Mouse (Mus musculus) liver, embryonic 12.5 days (tissue): ENCODE data around the gene Stim1. TPM values are rescaled to one million over a fixed set of nuclear protein-coding genes. Genes with fewer than 3 reads are reported as not detected.

Source experiments
- ATAC-seq: fragments of 200-750 bp; cut with Nextera tagmentation; 2 replicates; pipeline ENCODE4 v1.8.0; 2017; ENCODE audit warnings: moderate number of reproducible peaks, mild to moderate bottlenecking, moderate library complexity
- H3K27ac ChIP-seq: fragments of 300-500 bp; sonication (generic); 2 replicates; pipeline ENCODE4 v1.5.1; 2016; ENCODE audit warnings: mild to moderate bottlenecking
- H3K27me3 ChIP-seq: fragments of 300-500 bp; sonication (generic); replicated peaks from 2 replicates; pipeline ENCODE4 v1.6.1; 2016; ENCODE audit warnings: mild to moderate bottlenecking, moderate library complexity
- H3K36me3 ChIP-seq: fragments of 300-500 bp; sonication (generic); 2 replicates; pipeline ENCODE4 v1.6.1; 2016; ENCODE audit warnings: mild to moderate bottlenecking, moderate library complexity
- H3K4me1 ChIP-seq: fragments of 300-500 bp; sonication (generic); 2 replicates; pipeline ENCODE4 v1.6.1; 2016
- H3K4me2 ChIP-seq: fragments of 300-500 bp; sonication (generic); 2 replicates; pipeline ENCODE4 v1.6.1; 2016; ENCODE audit warnings: mild to moderate bottlenecking, moderate library complexity
- H3K4me3 ChIP-seq: fragments of 300-500 bp; sonication (generic); 2 replicates; pipeline ENCODE4 v1.5.1; 2016; ENCODE audit warnings: mild to moderate bottlenecking, moderate library complexity
- H3K9ac ChIP-seq: fragments of 300-500 bp; sonication (generic); 2 replicates; pipeline ENCODE4 v1.6.1; 2016; ENCODE audit warnings: mild to moderate bottlenecking, moderate library complexity
- H3K9me3 ChIP-seq: fragments of 300-500 bp; sonication (generic); replicated peaks from 2 replicates; pipeline ENCODE4 v1.6.1; 2016; ENCODE audit warnings: mild to moderate bottlenecking, moderate library complexity
- WGBS: fragments of 180-500 bp; shearing (Covaris S2); methylation state at CpG from one replicate; pipeline ENCODE4 v1.1.7; 2016; ENCODE audit not compliant: insufficient replicate concordance; 5-methylcytosine and 5-hydroxymethylcytosine counted together
- polyA plus RNA-seq: library from polyadenylated mRNA; unstranded; fragments of >200 nt; fragmentation: Nextera tagmentation; extraction: Ambion mirVana; gene quantifications from 2 replicates; pipeline ENCODE4 v1.2.1, GENCODE M21; 2016

Stim1 gene
- polyA plus RNA-seq, 1 experiment from 2014 or later: 19.5 TPM

DNA sequence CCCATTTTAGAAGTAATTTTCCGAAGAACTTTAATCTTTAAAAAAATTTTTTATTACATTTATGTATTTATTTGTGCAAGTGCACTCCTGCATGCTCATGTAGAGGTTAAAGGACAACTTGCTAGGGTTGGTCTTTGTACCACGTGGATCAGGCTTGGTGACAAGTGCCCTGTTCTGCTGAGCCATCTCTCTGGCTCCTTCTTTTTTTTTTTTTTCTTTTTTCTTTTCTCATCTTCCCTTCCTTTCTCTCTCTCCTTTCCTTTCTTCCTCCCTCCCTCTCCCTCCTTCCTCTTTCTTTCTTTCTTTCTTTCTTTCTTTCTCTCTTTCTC is 45.9 kb downstream of the Stim1 start:
- no peak for ATAC-seq
- H3K4me3 ChIP-seq: no peak overlapping the region
- peaks cover 43% of the 10 kb centered on the region for H3K4me1 ChIP-seq
- H3K9me3 ChIP-seq: no peaks in the 10 kb centered on the region
- no peak overlapping the region for H3K4me2 ChIP-seq
- no peaks in the 10 kb centered on the region for H3K27me3 ChIP-seq
- H3K9ac ChIP-seq: no peak overlapping the region
- 32% methylated on average over 2 of the region's 2 CpGs for WGBS
- no peaks in the 10 kb centered on the region for H3K36me3 ChIP-seq
- no peak overlapping the region for H3K27ac ChIP-seq

DNA sequence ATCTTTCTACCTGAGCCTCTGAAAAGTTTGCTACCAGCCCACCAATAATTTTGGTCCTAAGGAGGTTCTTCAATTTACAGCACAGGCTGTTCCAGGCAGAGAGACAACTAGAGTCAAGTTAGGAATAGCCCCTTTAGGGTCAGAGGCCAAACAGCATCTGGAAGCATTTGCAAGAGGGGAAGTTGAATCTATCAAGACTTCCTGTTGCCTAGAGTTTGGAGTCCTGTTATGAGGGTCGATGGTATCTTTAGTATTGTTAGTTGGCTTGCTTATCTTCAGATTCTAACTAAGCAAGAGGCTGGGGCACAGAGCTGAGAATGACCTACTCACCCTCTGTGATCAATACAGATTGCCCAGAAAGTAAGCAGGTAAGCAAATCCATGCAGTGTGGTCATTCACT is 46.5 kb downstream of the Stim1 start:
- ATAC-seq: no peak
- Histone ChIP-seq H3K9ac (no peak overlapping the region), H3K4me2 (no peak overlapping the region), H3K36me3 (no peaks in the 10 kb centered on the region), H3K27me3 (no peaks in the 10 kb centered on the region), H3K27ac (no peak overlapping the region), H3K4me3 (no peak overlapping the region), H3K9me3 (no peaks in the 10 kb centered on the region), H3K4me1 (peaks cover 43% of the 10 kb centered on the region)
- WGBS: 10% methylated on average over 1 of the region's 1 CpGs

DNA sequence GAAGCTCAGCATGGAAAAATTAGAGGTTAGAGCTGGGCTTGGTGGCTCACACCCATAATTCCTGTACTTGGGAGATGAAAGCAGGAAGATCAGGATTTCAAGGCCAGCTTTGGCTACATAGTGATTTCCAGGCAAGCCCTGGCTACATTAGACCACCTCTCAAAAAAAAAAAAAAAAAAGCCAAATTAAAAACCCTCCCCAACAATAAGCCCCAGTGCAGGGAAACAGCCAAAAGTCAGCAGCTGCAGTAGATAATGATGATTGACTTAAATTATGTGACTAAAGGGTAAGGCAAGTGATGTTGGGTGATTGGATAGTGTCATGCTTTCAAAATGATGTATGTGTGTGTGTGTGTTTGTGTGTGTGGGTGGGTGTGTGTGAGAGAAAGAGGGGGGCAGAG is 47.3 kb downstream of the Stim1 start:
- Histone ChIP-seq H3K4me2 (peak overlapping the region; percentile 52), H3K4me1 (peaks cover 43% of the 10 kb centered on the region), H3K4me3 (no peak overlapping the region), H3K9ac (no peak overlapping the region), H3K27me3 (no peaks in the 10 kb centered on the region), H3K9me3 (no peaks in the 10 kb centered on the region), H3K27ac (peak overlapping the region; percentile 63), H3K36me3 (no peaks in the 10 kb centered on the region)
- no peak for ATAC-seq

DNA sequence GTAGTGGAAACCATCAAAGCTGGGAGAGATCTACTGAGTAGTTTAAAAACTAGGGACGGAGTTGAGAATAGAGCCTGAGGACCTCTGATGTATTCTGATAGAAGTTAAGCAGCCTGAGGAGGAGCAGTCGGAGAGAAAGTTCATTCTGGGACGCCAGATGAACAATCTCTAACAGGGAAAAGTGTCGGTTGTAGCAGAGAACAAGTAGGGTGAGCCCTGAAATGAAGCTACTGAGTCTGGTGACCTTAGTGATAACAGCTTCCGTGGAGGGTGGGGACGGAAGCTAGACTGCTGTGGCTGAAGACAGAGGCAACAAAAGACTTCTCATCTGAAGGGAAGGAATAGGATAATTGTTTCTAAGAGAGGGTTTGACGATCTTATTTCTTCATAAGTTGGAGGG is 47.8 kb downstream of the Stim1 start:
- ATAC-seq: peak; percentile 82
- Histone ChIP-seq H3K9me3 (no peaks in the 10 kb centered on the region), H3K9ac (no peak overlapping the region), H3K36me3 (no peaks in the 10 kb centered on the region), H3K27ac (peak overlapping the region; percentile 63), H3K27me3 (no peaks in the 10 kb centered on the region), H3K4me3 (no peak overlapping the region), H3K4me1 (peaks cover 43% of the 10 kb centered on the region), H3K4me2 (peak overlapping the region; percentile 52)
- 15% methylated on average over 7 of the region's 7 CpGs for WGBS

DNA sequence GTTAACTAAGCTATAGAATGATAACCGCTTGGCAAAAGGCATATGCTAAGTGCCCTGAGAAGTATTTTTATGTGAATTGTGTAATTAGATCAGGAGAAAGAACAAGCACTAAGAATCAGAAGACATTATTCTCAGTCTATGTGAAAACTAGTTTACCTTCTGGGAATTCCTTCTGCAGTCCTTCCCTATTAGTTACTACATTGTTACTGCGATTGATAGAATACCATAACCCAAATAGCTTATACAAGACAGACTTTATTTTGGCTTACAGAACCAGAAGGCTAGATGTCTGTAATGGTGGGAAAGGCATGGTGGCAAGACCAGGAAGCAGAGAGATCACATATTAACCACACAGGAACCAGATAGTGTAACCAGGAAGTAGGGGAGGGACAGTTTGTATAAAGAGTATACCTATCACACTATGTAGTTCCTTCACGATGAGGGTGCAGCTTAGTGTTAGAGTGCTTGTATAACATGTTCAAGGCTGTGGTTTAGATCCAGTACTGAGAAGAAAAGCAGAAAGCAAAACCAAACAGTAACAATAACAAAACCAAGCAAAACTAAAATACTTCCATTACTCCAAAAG is 50.1 kb downstream of the Stim1 start:
- Histone ChIP-seq H3K36me3 (no peaks in the 10 kb centered on the region), H3K4me1 (peaks cover 34% of the 10 kb centered on the region), H3K4me2 (no peak overlapping the region), H3K4me3 (no peak overlapping the region), H3K9me3 (no peaks in the 10 kb centered on the region), H3K27ac (no peak overlapping the region), H3K9ac (no peak overlapping the region), H3K27me3 (no peaks in the 10 kb centered on the region)
- ATAC-seq: no peak
- WGBS: 63% methylated on average over 3 of the region's 3 CpGs

DNA sequence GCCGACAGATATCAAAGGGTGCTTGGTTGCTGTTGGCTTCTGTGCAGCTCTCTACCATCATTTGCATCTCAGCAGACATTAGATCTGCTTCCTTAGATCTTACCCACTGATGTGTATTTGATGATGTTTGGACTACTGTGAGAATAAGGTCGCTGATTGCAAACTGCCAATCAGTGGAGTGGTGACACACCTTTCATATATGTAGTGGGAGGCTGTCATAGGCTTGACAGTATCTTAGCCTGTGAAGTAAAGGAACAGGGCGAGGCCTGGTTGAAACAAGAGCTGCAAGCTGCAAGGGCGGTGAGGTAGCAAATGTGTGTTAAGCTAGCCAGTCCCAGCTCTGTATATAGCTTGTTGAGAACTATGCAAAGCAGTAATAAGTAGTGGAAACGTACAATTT is 54.5 kb downstream of the Stim1 start:
- no peak overlapping the region for H3K27ac ChIP-seq
- no peak overlapping the region for H3K4me3 ChIP-seq
- H3K9ac ChIP-seq: no peak overlapping the region
- no peaks in the 10 kb centered on the region for H3K9me3 ChIP-seq
- no peaks in the 10 kb centered on the region for H3K27me3 ChIP-seq
- no peaks in the 10 kb centered on the region for H3K36me3 ChIP-seq
- peaks cover under 1% of the 10 kb centered on the region; the same call in 1 of the 2 replicates for H3K4me1 ChIP-seq
- no peak overlapping the region for H3K4me2 ChIP-seq
- 72% methylated on average over 5 of the region's 5 CpGs for WGBS
- ATAC-seq: no peak

DNA sequence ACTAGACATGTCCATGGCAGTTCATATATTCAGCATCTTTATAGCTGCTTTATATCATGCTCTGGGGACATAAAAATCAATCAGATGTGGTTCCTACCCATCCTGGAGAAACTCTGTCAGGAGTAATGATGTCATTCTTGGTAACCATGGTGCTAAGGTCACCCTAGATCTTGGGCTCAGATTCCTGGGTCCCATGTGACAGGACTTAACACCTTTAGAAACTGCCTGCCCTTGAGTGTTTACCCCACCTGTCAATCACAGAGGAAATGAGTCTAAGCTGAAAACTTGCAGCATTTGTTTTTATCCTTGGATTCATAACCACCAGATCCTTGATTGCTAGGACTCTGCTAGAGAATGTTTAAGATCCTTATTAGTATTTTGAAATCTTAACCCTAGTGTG is 58.7 kb downstream of the Stim1 start:
- H3K4me2 ChIP-seq: no peak overlapping the region
- peaks cover 3% of the 10 kb centered on the region; the same call in 1 of the 2 replicates for H3K4me1 ChIP-seq
- H3K9me3 ChIP-seq: no peaks in the 10 kb centered on the region
- no peaks in the 10 kb centered on the region for H3K27me3 ChIP-seq
- no peak overlapping the region for H3K4me3 ChIP-seq
- no peak overlapping the region for H3K27ac ChIP-seq
- ATAC-seq: no peak
- H3K36me3 ChIP-seq: no peaks in the 10 kb centered on the region
- no peak overlapping the region for H3K9ac ChIP-seq

DNA sequence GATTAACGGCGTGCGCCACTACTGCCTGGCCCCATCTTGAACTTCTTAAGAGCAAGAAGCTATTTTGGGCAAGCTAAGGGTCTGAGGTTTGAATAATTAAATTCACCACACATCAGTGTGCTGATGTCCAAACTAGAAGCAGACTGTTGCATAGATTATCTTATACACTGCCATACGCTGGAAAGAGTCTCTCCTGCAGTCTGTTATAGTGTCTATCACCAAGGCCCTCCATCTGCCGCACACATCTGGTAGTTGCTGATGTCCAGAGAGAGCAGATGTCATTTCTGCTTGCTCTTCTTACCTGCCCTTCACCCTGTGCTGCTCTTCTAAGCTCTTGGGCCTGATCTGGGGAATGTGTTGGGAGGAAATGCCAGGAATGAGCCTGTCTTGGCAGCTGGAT is 62.7 kb downstream of the Stim1 start:
- WGBS: 74% methylated on average over 5 of the region's 5 CpGs
- ATAC-seq: peak; percentile 58
- no peak overlapping the region for H3K4me2 ChIP-seq
- H3K9ac ChIP-seq: no peak overlapping the region
- no peak overlapping the region for H3K27ac ChIP-seq
- H3K27me3 ChIP-seq: no peaks in the 10 kb centered on the region
- no peaks in the 10 kb centered on the region for H3K36me3 ChIP-seq
- peaks cover 12% of the 10 kb centered on the region for H3K4me1 ChIP-seq
- no peak overlapping the region for H3K4me3 ChIP-seq
- no peaks in the 10 kb centered on the region for H3K9me3 ChIP-seq

DNA sequence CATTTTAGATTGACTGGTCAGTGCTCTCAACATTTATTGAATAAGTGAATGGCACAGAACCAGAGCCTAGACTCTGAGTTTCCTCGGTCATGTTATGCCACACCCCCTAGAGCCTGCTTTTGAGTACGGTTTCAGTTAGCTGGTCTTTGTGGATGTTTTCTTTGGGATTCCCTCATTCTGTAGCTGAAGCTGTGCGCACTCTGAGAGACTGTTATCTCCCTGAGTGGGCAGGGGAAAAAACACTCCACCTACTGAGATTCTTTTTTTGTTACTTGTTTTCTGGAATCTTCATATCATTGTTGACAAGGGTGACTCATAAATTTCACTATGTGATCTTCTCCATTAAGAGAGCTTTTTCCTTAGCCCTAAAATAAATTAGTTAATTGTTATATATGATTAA is 63.9 kb downstream of the Stim1 start:
- Histone ChIP-seq H3K4me3 (no peak overlapping the region), H3K9ac (no peak overlapping the region), H3K36me3 (no peaks in the 10 kb centered on the region), H3K27ac (no peak overlapping the region), H3K9me3 (no peaks in the 10 kb centered on the region), H3K27me3 (no peaks in the 10 kb centered on the region), H3K4me2 (no peak overlapping the region), H3K4me1 (peaks cover 12% of the 10 kb centered on the region)
- no peak for ATAC-seq
- 60% methylated on average over 3 of the region's 3 CpGs for WGBS

DNA sequence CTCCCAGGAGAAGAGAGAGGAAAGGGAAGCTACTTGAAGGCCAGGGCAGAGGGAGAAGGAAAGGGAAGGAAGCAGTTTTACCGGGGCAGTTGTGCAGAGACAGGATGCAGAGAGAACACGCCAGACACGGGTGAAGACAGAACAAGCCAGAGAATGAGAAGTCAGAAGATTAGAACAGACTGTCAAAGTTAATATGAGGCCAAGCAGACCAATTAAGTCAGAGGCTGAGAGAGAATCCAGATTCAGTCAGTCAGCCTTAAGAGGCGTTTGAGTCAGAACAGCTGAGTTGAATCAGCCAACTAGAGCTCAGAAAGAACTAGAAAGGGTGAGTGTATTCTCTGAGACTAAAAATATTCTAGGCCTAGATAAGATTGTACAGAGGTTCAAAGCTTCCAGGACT is 66.1 kb downstream of the Stim1 start:
- no peak for ATAC-seq
- 24% methylated on average over 4 of the region's 4 CpGs for WGBS
- Histone ChIP-seq H3K27ac (peak overlapping the region; percentile 1; the same call in 1 of the 2 replicates), H3K4me3 (no peak overlapping the region), H3K9ac (no peak overlapping the region), H3K4me2 (no peak overlapping the region), H3K27me3 (no peaks in the 10 kb centered on the region), H3K9me3 (no peaks in the 10 kb centered on the region), H3K36me3 (no peaks in the 10 kb centered on the region), H3K4me1 (peaks cover 22% of the 10 kb centered on the region)

DNA sequence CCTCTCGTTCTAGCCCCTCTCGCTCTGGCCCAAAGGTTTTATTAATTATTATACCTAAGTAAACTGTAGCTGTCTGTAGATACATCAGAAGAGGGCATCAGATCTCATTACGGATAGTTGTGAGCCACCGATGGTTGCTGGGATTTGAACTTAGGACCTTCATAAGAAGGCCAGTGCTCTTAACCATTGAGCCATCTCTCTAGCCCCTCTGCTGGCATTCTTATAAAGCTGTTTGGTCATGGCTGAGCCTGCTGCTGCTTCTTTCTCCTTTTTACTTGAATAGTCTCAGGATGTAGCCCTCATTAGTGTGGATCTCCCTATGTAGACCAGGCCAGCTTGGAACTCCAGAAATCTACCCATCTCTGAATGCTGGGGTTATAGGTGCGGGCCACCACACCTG is 69.7 kb downstream of the Stim1 start:
- H3K36me3 ChIP-seq: no peaks in the 10 kb centered on the region
- H3K27ac ChIP-seq: no peak overlapping the region
- no peak for ATAC-seq
- H3K4me2 ChIP-seq: no peak overlapping the region
- H3K4me1 ChIP-seq: peaks cover 18% of the 10 kb centered on the region
- no peak overlapping the region for H3K4me3 ChIP-seq
- no peaks in the 10 kb centered on the region for H3K9me3 ChIP-seq
- H3K27me3 ChIP-seq: no peaks in the 10 kb centered on the region
- WGBS: 80% methylated on average over 5 of the region's 5 CpGs
- H3K9ac ChIP-seq: no peak overlapping the region

DNA sequence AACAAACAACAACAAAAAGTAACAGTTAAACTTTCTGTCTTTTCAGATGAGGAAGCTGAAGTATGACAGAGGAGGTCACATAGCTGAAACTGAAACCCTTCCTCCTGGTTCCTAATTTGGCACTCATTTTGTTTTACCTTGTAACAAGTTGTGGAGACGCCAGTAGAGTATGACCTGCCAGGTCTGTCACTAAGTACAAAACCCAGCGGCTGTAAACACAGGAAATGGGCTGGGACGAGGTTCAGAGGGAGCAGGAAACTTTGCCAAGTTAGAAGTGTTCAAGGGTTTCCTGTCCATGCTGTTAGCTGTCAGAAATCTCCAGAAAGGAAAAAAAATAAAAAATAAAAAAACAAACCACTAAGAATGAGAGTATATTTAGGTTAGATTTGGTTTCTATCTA is 70.3 kb downstream of the Stim1 start:
- H3K36me3 ChIP-seq: no peaks in the 10 kb centered on the region
- no peaks in the 10 kb centered on the region for H3K27me3 ChIP-seq
- WGBS: 21% methylated on average over 3 of the region's 3 CpGs
- ATAC-seq: no peak
- no peak overlapping the region for H3K27ac ChIP-seq
- no peaks in the 10 kb centered on the region for H3K9me3 ChIP-seq
- H3K9ac ChIP-seq: no peak overlapping the region
- peaks cover 18% of the 10 kb centered on the region for H3K4me1 ChIP-seq
- no peak overlapping the region for H3K4me3 ChIP-seq
- H3K4me2 ChIP-seq: 0 out of 2 replicates have a peak overlapping the region, but pooled peaks have one; percentile 14

DNA sequence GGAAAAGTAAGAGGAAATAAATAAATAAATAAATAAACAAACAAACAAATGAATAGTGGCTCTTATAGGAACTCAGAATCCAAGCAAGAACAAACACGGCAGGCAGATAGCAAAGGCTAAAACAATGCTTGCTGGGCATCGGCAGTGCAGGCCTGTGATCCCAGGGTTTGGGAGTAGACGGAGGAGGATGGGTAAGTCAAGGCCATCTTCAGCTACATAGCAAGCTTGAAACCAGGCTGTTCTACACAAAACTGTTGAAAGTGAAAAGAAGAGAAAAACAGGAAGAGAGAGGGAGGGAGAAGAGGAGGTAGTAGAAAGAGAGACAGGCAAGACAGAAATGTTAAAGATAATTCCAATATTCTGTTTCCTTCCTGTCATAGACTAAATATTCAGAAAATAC is 71.3 kb downstream of the Stim1 start:
- 81% methylated on average over 3 of the region's 3 CpGs for WGBS
- Histone ChIP-seq H3K36me3 (no peaks in the 10 kb centered on the region), H3K9me3 (no peaks in the 10 kb centered on the region), H3K4me1 (peaks cover 12% of the 10 kb centered on the region), H3K9ac (no peak overlapping the region), H3K27ac (no peak overlapping the region), H3K4me2 (no peak overlapping the region), H3K4me3 (no peak overlapping the region), H3K27me3 (no peaks in the 10 kb centered on the region)
- no peak for ATAC-seq
